Mouse (Mus musculus): ENCODE data around the gene Rnpepl1.

- TF ChIP-seq POLR2A (IDR thresholded peaks at IDR 0.05; ENCODE audit: borderline replicate concordance, extremely low read depth, low read depth, low read length) = no peak
- no peak for TF ChIP-seq CTCF (IDR thresholded peaks at IDR 0.05; ENCODE audit: insufficient read depth, low read length)
These were observed 21.5 kb upstream of the Rnpepl1 start for GRCm38 (mm10) chr1:92888901-92889655.
